Mouse (Mus musculus) spleen, postnatal 0 days (tissue): ENCODE data around the gene Golgb1. TPM values are rescaled to one million over a fixed set of nuclear protein-coding genes. Genes with fewer than 3 reads are reported as not detected.

Experiments
- polyA plus RNA-seq: library from polyadenylated mRNA; unstranded; fragments of >200 nt; fragmentation: Nextera tagmentation; extraction: Ambion mirVana; gene quantifications from 2 replicates; pipeline ENCODE4 v1.2.1, GENCODE M21; 2015

The Golgb1 gene
- polyA plus RNA-seq: 48.0 and 61.6 TPM in 2 replicates

DNA sequence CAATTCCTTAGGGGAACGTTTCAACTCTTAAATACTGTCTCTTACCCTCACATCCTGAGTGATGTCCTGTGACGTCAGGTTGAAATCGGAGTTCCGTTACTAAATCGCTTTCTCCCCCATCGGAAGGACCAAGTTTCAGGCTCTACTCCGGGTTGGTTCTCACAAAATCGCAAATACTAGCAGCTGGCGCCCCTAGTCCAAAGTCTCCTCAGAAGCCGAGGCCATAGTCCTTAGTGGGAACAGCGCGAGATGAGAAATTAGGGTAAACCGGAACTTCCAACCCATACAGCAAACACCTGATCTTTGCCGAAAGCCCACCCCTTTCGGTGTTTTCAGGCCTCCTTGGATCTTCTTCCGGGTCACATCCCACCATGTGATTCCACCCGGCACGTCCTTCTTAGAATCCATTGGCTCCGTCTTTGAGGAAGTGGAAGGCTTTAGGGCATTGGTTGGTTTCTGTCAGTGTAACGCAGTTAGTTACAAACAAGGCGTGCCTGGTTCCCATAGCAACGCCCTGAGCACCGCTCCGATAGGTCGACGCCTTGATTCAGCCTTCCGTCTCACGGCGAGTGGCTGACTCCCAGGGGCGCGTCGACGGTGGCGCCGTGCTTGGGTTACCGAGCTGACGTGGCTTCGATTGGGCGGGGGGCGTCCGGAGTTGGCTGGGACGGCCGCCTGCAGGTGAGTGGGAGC lies at the start of gene Golgb1, which contains the start of gene Eaf2:
Golgb1 (plus strand) TSS at position 558 of the 693 bp plus-strand sequence.
Eaf2 (minus strand) TSS at position 421 of the 693 bp plus-strand sequence.

DNA sequence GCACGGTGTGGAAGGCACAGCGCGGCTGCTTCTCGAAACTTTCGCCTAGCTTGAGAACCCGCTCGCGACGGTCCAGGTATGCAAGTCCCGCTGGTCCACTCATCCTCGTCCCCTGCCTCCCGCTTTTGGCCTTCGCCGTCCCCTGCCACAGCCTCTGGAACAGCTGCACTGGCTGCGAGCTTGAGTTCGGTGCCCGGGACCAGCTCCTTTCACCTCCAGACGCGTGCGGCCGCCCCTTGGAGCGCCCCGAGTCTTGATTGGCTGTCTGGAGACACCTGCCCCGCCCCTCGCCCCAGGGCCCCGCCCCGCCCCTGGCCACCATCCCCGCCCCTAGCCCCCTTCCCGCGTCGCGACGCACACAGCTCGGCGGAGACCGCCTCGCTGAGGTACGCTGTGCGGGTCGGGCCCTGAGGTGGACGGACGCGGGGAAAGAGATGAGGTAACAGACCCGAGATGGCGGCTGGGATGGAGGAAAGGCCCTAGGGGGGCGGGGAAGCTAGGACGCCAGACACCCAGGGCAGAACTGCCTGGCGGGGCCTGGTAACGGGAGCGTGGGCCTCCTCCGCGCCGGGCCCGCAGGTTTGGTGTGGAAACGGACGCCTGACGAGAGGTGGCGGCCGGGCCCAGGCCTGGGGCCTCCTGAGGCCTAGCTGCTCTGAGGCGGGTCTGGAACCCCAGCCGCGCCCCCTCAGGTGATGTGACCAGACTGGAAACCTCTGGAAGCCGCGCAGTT lies 46.7 kb upstream of the Golgb1 start, which contains the start of gene Iqcb1:
Iqcb1 (plus strand) TSS at position 332 of the 733 bp plus-strand sequence.

GRCm38 (mm10) chr16:36934841-36935620 lies 60.1 kb downstream of the Golgb1 start, which contains the start of gene Hcls1:
Gene Hcls1 (plus strand): TSS chr16:36934983.

Other genes with a start within 250 kb of the Golgb1 start
- 6.7 and 8.8 TPM in 2 replicates for gene Cd86, start 209.1 kb upstream of the Golgb1 start, polyA plus RNA-seq
- 0.14 and 0.25 TPM in 2 replicates for gene Ildr1, start 181.2 kb upstream of the Golgb1 start, polyA plus RNA-seq
- gene Slc15a2, start 90.2 kb upstream of the Golgb1 start, polyA plus RNA-seq: 0.25 and 6.1 TPM in 2 replicates
- 9.8 and 10.5 TPM in 2 replicates for gene Iqcb1, start 46.8 kb upstream of the Golgb1 start, polyA plus RNA-seq
- 0.82 and 1.2 TPM in 2 replicates for gene Eaf2, start 137 bp upstream of the Golgb1 start, polyA plus RNA-seq
- 34.7 and 48.3 TPM in 2 replicates for gene Hcls1, start 59.8 kb downstream of the Golgb1 start, polyA plus RNA-seq
- gene Fbxo40, start 115.3 kb downstream of the Golgb1 start, polyA plus RNA-seq: 0.05 TPM in 1 of 2 replicates, not detected in the other
- 10.9 and 11.4 TPM in 2 replicates for gene Polq, start 136.6 kb downstream of the Golgb1 start, polyA plus RNA-seq